Mouse (Mus musculus) kidney, adult 9 months (tissue): Measurements from ENCODE around the gene Shc1.
A peak's percentile ranks its signal among the peaks of the same experiment; 100 is the strongest.

ENCODE experiments used
- DNase-seq: peaks from one replicate; pipeline ENCODE4 v3.0.0; 2022

Shc1 gene

DNA sequence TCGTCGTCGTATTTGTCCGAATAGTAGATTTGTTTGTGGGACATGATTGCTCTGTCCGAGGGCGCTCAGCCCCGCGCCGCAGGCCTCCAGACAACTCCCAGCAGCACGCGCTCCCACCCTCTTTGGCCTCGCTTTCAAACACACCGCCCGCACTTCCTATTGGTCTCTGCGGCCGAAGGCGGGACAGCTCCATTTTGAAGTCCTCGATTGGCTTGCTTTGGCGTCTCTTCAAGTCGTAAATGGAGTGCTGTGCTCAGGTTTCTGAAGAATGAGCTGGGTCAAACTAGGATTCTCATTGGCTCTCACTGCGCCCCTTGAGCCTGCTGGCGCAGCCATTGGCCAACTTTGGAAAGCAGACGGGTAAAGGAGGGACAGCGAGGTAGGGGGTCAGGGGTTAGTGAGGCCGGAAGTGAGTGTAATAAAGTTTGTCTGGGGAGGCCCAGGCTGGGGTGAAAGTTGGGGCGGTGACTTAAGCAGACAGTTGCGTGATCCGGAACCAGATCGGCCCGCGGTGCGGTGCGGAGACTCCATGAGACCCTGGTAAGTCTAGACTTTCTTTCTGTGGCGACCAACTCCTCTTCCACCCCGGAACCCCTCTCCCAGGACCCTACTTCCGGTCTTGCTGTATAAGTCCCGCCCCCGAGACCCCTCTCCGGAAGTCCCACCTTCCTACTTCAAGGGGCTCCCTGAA is at the start of gene Shc1, which contains the start of gene Cks1b:
Shc1 (plus strand) TSS at position 274 of the 691 bp plus-strand sequence.
Cks1b (minus strand) TSS at position 214 of the 691 bp plus-strand sequence.
- DNase-seq, result peak; percentile 99

DNA sequence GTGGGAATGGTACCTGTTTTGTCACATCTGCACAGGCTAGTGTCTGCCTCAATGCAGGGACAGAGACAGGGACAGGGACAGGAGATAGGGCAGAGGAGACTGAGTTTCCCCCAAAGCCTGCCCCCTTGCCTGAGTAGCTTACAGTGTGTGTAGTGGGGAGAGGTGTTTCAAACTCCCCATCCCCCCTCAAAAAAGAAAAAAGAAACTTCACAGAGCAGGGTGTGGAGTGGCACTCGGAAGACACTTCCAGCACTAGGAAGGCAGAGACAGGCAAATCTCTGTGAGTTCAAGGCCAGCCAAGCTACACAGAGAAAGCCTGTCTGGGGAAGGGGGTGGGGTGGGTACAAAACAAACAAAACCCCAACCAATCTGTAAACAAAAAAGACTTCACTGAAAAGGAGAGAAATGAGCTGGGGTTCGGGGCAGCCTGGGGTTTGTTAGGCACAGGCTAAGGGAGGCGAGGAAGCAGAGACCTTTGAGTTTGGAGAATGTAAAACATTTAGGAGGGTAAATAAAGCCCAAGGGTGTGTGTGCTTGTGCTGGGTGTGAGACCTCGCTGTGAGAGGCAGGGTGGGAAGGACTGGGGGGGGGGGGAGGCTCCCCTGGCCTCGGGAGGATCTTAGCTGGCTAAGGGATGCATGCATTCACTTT is 44.5 kb upstream of the Shc1 start:
- DNase-seq, result no peak

DNA sequence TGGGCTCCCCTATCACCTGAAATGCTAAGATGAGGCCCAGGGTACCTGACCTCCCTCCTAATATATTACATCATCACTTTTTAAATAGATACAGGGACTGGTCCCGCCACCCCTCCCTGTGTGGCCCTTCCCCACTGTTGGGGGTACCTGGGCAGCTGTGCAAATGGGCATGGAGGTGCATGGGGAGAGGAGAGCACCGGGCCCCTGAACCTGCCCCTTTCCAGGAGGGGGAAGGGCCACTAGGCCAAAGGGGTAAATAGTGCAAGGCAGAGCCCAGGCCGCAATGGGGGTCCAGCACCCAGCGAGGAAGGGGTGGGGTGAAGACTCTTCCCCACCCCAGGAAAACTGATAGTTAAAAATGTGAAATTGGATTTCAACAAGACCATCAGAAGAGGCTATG is 40.4 kb upstream of the Shc1 start:
- no peak for DNase-seq

DNA sequence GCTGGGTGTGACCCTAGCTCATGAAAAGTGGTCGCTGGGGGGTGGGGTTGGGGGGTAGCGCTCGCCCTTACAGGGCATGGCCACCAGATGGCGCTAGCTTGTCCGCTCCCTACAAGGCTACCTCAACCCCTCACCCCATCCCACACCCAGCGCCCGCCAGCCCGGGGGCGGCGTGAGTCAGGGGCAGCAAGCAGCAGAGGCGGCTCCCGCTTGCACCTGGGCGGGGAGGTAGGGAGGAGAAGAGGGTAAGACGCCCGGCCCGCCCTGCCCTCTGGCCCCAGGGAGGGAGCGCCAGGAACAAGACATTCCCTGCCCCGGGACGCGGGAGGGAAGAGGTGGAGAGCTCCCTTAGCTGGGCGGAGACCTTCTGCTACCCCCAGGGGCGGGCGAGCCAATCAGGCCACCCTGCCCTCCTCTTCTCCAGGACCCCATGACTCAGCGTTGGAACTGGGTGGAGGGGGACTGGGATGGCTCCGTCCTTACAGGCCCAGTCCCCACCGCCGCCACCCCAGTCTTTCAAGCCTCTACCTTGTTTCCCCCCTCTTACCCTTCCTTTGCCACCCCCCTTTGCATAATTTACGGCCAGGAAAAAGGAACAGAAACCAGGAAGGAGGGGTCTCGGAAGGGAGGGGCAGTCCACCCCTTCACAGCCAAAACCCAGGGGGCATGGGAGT is 39.7 kb upstream of the Shc1 start:
- peak; percentile 72 for DNase-seq

DNA sequence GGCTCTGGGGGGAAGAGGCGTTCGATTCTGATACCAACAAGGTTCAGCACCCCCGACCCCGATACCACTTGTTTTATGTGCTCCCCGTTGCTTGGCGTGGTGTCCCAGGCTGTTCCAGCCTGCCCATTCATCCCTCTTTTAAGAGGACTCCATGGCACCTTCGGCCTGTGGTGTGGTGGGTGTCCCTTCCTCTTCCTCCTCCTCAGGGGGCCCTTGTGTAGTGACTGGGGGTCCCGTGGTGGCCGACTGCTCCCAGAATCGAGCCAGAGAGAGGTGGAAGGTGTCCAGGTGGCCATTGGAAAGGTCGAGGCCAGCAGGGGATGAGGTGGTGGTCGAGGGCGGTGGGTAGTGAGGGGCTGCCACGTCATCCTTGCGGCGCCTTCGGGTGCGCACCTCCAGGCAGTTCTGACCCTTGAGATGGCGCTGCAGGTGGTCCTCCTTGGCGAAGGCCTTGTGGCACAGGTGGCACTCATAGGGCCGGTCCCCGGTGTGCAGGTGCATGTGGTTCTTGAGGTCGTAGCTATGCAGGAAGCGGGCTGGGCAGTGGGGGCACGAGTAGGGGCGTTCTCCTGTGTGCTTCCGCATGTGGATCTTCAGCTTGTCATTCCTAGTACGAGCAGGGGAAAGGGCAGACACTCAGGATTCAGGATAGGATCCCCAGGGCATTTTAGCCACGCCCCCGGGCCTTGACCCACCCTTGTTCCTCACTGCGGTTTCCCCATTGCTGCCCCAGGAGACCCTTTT is 38.7 kb upstream of the Shc1 start:
- no peak for DNase-seq

DNA sequence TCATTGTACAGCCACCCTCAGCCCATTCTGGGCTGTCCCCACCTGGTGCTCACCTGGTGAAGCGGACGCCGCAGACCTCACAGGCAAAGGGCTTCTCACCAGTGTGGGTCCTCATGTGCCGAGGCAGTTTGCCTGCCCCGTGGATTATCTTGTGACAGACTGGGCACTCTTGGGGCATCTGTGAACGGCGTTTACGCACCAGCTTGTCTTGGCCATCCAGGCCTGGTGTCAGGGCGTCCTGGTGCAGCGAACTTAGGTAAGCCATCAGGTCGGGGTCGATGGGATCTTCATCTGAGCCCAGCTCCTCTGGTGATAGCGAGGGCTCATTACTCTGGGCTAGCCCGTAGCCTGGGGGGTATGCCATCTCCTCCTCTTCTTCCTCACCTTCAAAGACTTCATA is 38.0 kb upstream of the Shc1 start:
- DNase-seq, result no peak

DNA sequence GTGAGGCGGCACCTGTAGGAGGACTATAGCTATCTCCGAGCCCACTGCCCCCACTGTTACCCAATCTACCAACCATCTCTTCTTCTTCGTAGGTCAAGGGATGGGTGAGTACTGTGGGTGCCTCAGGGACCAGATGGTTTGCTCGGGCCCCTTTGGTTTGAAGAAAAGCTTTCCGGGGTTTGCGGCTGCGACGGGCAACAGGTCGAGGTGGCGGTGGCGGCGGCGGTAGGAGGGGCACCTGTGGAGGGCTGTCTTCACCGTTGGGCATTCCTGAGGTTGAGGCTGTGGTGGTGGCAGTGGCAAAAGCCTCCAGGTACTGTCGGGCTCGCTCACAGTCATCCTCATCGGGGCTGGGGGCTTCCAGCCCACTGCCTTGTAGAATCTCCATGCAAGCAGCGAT is 37.5 kb upstream of the Shc1 start:
- DNase-seq, result no peak

DNA sequence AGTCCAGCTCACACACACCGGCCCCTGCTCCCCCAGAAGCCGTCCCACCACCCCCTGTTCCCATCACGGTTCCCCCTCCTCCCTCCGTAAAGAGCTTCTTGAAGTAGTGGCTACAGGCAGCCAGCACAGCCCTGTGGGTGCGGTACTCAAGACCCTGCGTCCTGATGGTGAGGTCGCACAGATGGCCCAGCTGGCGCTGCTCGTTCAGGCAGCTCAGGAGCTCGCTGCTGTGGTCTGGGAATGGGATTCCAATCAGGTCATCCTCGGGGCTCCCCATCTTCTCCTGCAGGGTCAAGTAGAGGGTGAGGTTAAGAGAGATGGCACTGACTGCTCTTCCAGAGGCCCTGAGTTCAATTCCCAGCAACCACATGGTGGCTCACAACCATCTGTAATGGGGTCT is 37.0 kb upstream of the Shc1 start:
- no peak for DNase-seq

DNA sequence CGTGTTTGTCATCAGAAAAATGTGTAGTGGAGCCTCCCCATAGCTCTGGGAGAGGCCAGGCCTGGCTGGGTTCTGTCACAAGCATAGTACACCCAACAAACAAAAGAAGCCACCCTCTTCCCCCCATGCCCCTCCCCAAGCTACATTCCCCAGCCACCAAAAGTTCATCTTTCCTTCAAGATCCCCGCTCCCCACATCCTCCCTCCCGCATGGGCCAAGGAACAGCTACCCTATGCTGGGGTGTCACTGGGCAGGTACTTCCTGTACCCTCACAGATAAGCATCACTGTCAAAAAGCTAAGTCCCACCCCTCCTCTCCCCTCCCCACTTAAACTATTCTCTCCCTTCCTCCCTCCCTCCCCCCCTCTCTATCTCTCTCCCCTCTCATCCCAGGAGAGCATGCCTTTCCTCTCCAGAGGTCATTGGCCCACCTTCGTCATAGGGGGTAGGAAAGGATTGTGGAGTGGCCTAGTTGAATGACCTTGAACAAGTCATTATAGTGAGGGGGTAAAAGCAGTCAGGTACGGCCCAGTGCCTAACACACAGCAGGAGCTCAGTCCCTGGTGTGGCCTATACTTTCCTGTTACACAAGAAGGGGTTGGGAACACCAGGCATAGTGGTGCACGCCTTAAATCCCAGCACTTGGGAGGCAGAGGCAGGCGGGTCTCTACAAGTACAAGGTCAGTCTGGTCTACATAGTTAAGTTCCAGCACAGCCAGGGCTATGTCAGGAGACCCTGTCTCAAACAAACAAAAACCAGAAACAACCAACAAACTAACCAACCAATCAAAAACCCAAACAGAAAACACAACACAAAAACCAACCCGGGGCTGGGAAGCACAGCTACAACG is 36.0 kb upstream of the Shc1 start:
- DNase-seq, result no peak

DNA sequence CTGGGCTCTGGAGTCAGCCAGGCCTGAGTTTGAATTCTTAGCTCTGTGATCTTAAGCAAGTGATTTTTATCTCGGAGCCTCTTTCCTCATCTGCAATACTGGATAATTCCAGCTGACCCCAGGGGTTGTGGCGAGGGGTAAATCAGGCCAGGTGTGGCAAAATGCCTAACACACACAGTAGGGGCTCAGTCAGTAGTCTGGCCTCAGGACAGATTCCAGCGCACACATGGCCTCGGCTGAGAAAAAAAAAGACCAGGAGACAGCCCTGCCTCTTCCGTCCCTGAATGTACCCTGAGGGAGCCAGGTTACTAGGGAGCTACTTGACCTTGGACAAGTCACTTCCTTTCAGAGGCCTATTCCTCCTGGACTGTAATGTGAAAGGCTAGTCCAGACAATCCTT is 35.3 kb upstream of the Shc1 start:
- no peak for DNase-seq

DNA sequence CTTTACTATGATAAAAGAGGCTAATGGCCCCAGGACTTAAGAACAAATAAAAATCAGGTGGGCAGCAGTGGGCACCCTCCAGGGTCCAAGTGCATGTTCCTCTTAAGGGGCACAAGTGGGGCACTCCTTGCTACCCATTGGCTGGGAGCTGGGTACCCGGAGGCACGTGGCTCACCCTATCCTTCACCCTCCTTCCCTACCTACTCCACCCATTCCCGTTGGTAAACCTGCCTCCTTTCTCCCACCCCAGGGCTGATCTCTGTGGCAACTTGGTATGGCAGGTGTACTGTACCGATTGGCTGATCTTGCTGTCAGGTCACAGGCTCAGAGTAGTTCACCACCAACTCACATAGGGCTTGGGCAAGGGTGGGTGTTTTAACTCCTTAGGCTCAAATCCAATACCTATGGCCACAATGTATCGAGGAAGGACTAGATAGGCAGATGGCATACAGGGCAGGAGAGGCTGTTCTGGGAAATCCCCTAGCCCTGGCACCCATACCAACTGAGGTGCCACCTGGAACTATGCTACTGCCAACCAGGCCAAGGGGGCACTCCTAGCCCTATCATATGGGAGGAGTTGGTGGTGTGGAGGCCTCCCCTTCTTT is 34.5 kb upstream of the Shc1 start:
- DNase-seq, result no peak

DNA sequence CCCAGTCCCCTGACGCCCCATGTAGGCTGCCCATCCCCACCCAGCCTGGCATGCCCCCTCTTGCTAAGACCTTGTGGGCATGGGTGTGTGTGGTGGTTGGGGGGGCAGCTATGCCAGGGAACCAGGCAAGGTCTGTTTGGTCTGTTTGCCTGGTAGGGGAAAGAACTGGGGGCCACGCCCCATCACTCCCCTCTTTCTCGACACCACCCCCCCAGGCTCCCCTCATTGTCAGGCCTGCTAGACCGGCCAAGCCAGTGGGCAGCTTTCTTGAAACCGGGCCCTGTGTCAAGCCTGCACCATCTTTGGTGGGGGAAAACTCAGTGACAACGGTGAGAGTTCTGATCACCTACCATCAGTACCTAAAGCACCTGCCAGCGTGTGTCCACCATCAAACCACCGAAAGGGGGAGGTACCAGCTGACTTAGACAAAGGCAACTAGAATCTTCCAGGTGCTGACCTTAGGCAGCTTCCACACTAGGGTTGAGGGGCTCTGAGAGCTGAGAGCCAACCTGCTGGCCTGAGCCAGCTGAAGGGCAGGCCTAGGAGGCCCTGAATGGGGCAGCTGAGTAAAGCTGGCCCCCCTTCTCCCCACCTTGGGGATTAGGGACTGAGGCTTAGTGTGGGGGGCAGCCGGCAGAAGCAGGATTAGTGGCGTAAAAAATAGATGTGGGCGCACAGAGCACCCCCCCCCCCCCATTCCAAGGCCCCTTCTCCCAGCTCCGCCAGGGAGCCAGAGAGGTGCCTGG is 33.7 kb upstream of the Shc1 start:
- no peak for DNase-seq

DNA sequence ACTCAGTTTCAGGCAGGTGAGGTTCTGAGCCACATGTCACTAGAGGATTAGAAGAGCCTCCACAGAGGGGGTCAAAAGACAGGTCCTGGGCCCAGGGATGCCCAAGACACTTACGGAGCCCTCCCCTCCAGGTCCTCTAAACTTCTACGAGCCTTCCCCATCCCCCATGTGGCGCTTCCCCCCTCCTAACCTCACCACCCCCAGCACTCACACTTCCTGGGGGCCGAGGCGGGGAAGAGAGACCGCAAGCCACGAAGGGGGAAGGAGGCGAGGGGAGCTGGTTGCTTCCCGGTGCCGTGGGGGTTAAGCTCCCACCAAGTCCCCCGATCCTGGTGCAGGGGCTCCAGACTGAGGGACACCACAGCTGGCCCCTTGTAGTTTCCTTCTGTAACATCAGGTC is 32.8 kb upstream of the Shc1 start:
- DNase-seq, result no peak

DNA sequence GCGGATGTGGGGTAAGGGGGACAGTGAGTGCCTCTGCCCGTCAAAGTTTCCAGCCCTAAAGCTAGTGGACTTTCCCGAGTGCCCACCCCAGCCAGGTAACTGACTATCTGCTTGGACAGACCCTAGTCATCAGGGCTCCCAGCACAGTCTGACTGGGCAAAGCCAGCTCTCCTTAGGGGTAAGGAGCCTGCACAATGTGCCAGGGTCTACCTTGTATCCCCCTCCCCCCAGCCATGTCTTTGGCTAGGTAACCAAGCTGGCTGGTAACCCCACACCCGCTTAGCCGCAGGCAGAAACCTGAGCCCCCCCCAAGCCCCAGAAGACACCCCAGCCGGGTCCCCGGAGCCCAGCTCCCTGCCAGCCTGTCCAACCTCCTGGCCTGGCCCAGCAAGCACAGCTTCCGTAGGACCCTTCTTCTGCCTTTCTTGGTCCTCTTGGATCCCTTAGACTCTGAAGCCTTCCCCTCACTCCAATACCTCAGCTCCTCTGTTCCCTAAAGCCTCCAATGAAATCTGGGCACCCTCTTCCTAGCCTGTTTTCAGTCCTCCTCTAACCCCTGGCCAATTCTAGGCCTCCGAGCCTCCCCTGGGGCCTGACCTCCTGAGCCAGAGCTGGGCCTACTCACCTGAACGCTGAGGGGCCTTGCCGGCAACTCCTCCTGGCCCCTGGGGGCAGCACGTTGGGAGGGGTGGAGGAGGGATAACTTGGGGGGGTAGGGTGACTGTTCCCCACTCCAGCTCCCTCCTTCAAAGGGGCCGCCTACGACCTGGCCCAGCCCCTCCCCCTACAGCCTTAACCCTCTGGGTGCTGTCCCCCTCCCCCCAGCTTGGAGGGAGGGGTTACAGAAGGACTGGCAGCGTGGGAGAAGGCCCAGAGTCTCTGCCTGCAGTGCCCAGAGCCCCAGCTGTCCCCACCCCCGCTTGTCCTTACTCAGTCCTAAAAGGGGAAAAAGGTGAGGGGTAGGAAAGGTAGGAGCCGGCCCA is 31.5 kb upstream of the Shc1 start:
- no peak for DNase-seq

DNA sequence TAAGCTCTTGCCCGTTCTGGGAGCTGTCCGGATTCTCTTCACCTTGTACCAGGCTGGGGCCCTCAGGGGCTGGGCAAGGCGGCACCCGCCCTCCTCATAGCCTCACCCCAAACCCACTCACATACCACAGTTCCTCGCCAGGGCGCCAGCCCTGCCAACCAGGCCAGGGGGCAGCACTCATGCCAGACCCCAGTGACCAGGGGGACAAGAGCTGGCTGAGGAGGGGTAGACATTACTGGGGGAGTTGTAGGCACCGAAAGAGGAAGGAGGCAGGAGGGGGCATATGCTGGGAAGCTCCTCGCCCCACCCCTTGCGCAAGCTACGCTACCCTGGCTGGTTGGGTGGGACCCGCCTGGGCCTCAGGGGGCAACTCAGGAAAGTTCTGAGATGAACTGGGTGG is 30.6 kb upstream of the Shc1 start:
- no peak for DNase-seq

DNA sequence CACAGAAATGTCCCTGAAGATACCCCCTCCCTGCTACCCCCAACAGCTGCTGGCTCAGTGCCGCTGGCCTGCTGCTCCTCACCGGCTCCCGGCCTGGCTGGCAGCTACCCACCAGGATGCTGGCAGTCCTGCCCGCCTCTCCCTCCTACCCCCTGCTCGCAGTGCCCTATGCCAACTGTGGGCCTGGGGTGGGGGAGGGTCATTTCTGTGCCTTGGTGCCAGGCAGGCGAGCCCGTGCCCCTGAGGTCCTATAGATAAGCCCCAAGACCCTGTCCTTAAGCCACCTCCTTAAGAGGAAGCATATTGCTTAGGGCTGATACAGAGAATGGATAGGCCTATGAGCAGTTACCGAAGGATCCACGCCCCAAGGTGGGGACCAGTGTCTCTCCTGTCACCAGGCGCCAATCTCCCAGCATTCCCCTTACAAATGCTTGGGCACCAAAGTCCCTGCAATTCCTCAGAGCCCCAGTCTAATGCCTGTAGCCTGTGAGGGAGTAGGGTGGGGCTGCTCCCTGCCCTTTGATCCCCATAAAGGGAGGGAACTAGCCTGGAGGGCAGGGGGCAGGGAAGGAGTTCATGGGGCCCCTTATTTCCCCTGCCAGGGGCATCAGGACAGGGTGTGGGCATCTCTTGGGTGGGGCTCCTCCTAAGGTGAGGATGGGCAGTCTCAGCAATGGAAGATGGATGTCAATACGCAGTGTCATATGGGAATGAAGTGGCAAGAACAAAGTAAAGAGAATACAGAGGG is 29.9 kb upstream of the Shc1 start:
- DNase-seq, result peak; percentile 69

DNA sequence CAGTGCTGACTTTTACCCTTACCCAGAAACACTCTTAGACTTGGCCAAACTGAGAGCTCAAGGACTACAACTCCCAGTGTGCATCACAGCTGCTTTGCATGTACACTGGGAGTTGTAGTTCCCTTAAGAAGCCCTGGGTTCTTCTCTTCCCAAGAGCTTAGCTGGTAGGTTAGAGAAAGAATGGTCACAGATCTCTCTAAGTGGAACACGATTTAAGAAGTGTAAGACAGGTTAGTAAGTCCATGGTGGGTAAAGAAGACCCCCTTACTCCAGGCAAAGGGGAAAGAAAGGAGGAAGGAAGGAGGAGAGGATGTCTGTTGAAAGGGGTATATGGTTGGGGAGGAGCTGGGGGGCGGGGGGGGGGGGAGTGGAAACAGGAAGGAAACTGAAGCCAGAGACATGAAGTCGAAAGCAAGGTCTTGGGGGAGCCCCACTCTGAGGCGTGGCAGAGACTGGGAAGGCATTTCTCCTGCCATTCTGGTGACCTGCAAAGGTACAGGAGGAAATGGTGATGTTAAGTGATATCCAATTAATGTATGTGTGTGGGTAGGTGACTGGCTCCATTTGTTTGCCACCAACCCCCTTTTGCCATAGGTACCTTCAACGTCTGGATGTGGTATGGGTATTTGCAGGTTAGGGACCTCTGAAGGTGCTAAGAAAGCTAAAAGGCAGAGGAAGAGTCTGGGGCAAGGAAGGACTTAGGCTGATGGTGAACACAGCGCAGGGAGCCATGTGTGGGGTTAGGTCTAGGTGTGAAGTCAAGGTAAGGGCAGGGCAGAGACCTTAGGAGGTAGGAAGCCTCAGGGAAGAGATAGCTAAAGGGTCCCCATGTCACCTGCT is 29.1 kb upstream of the Shc1 start:
- DNase-seq, result peak; percentile 54

DNA sequence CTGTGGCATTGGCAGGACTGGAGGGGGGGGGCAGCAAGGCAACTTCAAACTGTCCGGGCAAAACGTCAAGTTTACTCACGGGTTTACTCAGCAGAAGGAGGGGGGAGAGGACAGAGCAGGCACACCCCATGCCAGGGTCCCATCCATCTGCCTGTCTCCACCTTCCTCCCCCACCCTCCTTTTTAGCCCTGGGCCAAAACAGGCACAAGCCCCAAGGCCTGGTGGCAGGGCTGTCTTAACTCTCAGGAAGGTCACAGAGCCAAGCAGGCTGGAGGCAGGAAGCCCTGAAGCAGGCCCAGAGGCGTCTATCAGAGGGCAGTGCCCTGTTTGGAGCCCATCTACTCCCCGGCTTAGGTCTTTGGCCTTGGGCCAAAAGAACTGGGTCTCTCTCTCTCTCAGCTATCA is 28.1 kb upstream of the Shc1 start:
- DNase-seq, result peak; percentile 50
